Mouse (Mus musculus) kidney, postnatal 25 days (tissue): ENCODE measurements around the gene Mylk.
"Not testable (repeated sequence)": the region's sequence is repeated elsewhere in the genome, so short reads cannot be mapped to it uniquely, and the experiment has no call there.

Experiments
- DNase-seq, 2 experiments: peaks; one replicate each; pipeline ENCODE4 v3.0.0; 2021; ENCODE audit warnings: mixed read lengths in 2 of 2

Gene Mylk

GRCm38 (mm10) chr16:34745065-34745585 is at the start of gene Mylk:
Mylk (plus strand) TSS chr16:34745210.
- peak; percentile 97 to 98 for DNase-seq

- DNase-seq, result not testable (repeated sequence)
Measured at GRCm38 (mm10) chr16:34698721-34699120, 46.3 kb upstream of the Mylk start.

DNA sequence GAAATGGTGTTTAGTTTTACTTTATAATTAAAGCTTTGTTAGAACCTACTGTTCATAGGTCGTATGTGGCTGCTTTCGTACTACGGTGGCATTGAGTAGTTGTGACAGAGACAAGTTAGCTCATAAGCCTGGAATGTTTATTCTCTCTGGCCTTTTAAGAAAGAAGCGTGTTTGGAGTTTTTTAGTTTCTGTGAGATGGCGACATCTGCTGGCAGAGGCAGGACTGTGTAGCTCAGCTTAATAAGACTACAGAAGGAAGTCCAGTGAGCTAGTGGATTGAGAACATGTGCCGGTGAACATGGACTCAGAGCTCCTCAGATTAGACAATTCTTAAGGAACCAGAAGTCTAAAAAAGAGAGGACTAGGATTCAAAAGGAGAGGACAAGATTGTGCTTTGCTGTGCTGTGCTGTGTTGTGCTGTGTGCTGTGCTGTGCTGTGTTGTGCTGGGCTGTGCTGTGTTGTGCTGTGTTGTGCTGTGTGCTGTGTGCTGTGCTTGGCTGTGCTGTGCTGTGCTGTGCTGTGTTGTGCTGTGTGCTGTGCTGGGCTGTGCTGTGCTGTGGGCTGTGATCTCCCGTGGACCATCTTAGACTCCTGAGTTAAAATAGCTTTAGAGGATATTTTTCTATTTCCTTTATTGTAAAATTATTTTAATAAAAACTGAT is 44.7 kb upstream of the Mylk start:
- DNase-seq, result peak; percentile 69 to 82

GRCm38 (mm10) chr16:34700828-34701216 is 44.2 kb upstream of the Mylk start:
- DNase-seq, result no peak

GRCm38 (mm10) chr16:34706019-34706418 is 39.0 kb upstream of the Mylk start:
- DNase-seq, result no peak

DNA sequence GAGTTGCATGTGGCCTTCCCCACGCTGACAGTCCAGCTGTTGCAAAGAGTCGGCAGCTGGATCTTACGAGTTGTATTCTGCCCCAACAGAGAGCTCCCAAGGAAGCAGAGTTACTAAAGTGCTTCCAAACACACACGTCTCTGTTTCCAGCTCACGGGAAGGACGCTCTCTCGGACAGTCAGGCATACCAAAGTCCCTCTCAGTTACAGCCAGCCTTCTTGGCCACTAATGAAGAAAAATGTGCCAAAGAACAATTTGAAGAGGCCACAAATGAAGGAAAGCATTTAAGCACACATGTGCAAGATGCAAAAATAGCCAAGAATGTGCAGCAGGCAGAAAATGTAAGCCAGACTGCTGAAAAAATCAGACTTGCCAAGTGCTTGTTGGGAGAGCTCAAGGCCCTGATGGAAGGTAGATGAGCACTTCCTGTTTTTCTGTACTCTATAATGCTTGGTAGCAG is 38.5 kb upstream of the Mylk start:
- no peak for DNase-seq

DNA sequence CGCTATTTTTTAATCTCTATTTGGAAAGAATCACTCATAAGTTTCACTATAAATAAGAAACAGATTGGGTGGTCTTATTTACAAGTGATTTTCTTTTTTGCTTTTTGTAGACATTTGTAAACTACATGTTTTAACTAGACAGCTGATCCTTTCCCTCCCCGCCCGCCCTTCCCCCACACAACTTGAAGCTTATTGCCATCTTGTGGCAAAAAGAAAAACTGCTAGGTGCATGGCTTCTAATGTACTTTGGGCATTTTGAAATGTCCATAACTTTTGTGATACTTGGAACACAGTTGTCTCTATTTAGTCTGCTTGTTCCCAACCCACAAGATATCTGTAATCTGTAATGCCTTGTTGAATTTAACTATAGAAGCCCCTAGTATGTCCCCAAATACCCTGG is 33.5 kb upstream of the Mylk start:
- no peak for DNase-seq

DNA sequence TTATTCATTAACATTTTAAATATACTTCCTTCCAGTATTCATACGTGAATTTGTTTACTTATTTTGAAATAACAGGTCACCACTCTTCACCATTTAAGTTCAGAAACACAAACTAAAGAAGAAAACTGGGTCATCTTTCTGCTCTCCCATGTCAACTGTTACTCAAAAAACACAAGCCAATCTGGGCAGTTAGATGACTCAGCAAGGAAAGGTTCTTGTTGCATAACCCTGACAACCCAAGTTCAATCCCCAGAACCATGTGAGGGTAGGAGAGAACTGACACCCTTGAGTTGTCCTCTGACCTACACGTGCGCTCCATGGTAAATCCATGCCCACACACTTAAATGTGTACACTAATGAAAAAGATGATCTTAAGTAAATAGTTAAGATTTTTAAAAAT is 19.9 kb upstream of the Mylk start:
- DNase-seq, result no peak

DNA sequence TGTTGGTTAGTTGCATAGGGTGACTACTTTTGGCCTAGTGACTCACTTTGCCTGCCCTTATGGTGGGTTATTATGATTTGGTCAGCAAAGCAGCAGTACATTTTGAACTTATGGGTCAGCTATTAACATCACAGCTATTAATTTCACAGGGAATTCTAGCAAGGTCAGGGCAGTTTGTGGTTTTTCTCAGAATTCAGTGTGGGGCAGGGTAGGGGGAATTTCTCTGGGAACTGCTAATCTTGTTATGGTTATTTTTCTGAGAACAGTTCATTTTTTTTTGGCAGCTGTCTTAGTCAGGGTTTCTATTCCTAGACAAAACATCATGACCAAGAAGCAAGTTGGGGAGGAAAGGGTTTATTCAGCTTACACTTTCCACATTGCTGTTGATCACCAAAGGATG is 16.4 kb upstream of the Mylk start:
- peak in 1 of 2 experiments; percentile 26 for DNase-seq

- DNase-seq, result no peak
Measured at GRCm38 (mm10) chr16:34729371-34729770, 15.6 kb upstream of the Mylk start.

- no peak for DNase-seq
Measured at GRCm38 (mm10) chr16:34738656-34739233, 6.3 kb upstream of the Mylk start.

GRCm38 (mm10) chr16:34742930-34743329 is 2.1 kb upstream of the Mylk start:
- peak; percentile 25 to 31 for DNase-seq

GRCm38 (mm10) chr16:34748081-34748720 is 3.2 kb downstream of the Mylk start:
- peak in 1 of 2 experiments; percentile 38 for DNase-seq

GRCm38 (mm10) chr16:34749536-34749935 is 4.5 kb downstream of the Mylk start:
- no peak for DNase-seq

- DNase-seq, result no peak
Measured at GRCm38 (mm10) chr16:34752026-34752425, 7.0 kb downstream of the Mylk start.

DNA sequence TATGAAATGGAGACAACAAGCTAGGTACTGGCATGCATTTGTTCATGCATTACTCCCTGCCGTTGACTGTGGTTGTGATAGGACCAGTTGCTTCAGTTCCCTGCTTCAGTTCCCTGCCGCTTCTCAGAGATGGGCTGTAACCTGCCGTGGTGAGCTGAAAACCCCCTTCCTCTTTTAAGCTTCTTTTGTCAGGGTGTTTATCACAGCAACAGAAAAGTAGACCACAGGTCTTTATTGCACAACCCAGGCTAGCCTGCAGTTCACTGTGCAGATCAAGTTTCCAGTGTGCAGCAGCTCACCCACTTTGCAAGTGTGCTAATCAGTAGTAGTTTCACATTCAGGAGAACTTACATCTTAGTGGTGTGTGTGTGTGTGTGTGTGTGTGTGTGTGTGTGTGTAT is 8.0 kb downstream of the Mylk start:
- no peak for DNase-seq

DNA sequence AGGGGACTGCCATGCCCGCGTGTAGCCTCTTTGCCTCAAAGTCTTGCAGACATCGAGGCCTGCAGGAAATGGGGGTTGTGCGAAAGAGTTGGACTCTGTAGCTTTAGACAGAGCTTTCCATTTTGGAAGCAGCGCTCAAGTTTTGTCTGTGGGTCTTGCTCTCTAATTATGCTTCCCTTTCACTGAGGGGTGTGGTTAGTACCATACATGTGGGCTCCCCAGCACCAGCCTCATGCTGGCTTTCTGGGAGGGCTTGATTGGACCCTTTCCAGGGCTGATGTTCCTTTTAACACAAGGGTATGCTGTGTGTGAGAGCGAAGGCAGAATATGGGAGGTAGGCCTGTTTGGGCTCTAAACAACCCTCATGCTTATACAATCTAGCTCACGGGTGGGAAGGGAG is 12.0 kb downstream of the Mylk start:
- DNase-seq, result no peak

- no peak for DNase-seq
Measured at GRCm38 (mm10) chr16:34758205-34758604, 13.2 kb downstream of the Mylk start.

DNA sequence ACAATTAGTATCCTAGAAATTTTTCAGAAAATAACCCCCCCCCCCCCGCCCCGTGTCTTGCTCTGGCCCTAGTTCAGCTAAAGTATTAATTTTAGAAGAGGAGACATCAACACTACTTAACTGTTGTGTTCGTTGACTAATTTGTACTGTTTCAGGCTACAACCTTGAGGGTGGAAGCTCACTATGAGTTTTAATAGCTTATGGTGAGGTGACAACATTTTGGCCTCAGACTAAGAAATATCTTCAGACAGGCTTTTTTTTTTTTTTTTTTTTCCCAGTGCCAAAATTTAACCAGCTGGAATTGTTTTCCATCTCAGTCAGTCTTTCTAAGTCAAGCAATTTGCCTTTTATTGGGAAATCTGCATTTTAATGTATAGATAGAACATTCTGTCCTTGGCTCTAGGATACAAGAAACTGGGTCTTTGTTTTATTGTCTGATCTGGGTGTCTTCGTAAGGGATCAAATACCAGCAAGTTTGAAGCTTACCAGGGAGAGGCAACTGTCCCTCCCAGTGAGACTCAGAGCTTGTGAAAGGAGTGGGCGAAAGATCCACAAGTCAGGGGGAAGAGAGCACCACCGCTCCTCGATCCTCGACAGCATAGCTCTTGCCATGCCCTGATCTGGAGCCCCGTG is 19.1 kb downstream of the Mylk start:
- no peak for DNase-seq

GRCm38 (mm10) chr16:34765666-34766065 is 20.7 kb downstream of the Mylk start:
- no peak for DNase-seq

DNA sequence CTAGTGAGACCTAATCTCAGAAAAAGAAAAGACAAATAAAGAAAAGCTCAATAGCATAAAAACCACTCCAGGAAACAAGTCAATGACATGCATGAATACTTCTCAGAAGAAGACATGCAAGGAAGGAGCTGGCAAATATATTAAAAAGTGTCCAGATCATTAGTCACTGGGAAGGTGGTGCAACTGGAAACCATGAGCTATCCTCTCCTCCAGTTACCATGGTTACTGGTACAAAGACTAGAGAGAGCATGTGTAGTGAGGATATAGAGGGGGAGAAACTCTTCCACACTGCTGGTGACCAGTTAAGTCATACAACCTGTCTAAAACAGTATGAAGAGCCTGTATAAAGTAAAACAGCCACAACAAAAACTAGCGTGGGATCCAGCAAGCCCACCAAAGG is 21.2 kb downstream of the Mylk start:
- DNase-seq, result no peak

DNA sequence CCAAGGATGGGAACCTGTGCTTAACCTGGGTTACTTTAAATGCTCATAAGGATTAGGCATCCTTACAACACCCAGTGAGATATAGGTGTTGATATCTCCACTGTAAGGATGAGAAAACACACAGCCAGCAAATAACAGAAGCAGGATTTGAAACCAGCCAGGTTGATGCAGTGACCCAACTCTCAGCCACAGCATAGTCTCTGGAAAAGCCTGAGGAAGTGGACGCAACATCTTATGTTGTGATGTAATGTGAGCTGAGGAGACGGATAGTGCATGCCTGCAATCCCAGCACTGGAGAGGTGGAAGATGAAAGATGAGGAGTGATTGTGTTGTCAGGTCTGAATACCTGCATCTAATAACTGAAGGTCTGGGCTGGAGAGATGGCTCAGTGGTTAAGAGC is 22.4 kb downstream of the Mylk start:
- DNase-seq, result no peak

- DNase-seq, result no peak
Measured at GRCm38 (mm10) chr16:34768436-34768835, 23.4 kb downstream of the Mylk start.

GRCm38 (mm10) chr16:34770127-34770526 is 25.1 kb downstream of the Mylk start:
- DNase-seq, result no peak
